Mouse (Mus musculus) midbrain, embryonic 12.5 days (tissue): ENCODE measurements around the gene Arhgap27. TPM values are rescaled to one million over a fixed set of nuclear protein-coding genes. Genes with fewer than 3 reads are reported as not detected.

Experiments
- ATAC-seq: fragments of 200-750 bp; cut with Nextera tagmentation; 2 replicates; pipeline ENCODE4 v1.8.0; 2017; ENCODE audit warnings: low read depth, moderate TSS enrichment, moderate library complexity; ENCODE audit not compliant: low FRiP score
- H3K27ac ChIP-seq: fragments of 300-500 bp; sonication (generic); replicated peaks from 2 replicates; pipeline ENCODE4 v1.5.1; 2016; ENCODE audit warnings: mild to moderate bottlenecking
- H3K27me3 ChIP-seq: fragments of 300-500 bp; sonication (generic); 2 replicates; pipeline ENCODE4 v1.6.1; 2016; ENCODE audit warnings: mild to moderate bottlenecking
- H3K36me3 ChIP-seq: fragments of 300-500 bp; sonication (generic); 2 replicates; pipeline ENCODE4 v1.6.1; 2016
- H3K4me1 ChIP-seq: fragments of 300-500 bp; sonication (generic); 2 replicates; pipeline ENCODE4 v1.6.1; 2016
- H3K4me2 ChIP-seq: fragments of 300-500 bp; sonication (generic); replicated peaks from 2 replicates; pipeline ENCODE4 v1.6.1; 2016; ENCODE audit warnings: mild to moderate bottlenecking, moderate library complexity
- H3K4me3 ChIP-seq: fragments of 300-500 bp; sonication (generic); 2 replicates; pipeline ENCODE4 v1.5.1; 2016; ENCODE audit warnings: mild to moderate bottlenecking
- H3K9ac ChIP-seq: fragments of 300-500 bp; sonication (generic); replicated peaks from 2 replicates; pipeline ENCODE4 v1.6.1; 2016; ENCODE audit warnings: mild to moderate bottlenecking, moderate library complexity
- H3K9me3 ChIP-seq: fragments of 300-500 bp; sonication (generic); 2 replicates; pipeline ENCODE4 v1.6.1; 2016; ENCODE audit warnings: mild to moderate bottlenecking
- WGBS: fragments of 180-500 bp; shearing (Covaris S2); methylation state at CpG from one replicate; pipeline ENCODE4 v1.1.7; 2016; 5-methylcytosine and 5-hydroxymethylcytosine counted together
- polyA plus RNA-seq: library from polyadenylated mRNA; unstranded; fragments of >200 nt; fragmentation: Nextera tagmentation; extraction: Ambion mirVana; gene quantifications from 2 replicates; pipeline ENCODE4 v1.2.1, GENCODE M21; 2016

Gene Arhgap27
- polyA plus RNA-seq, 1 experiment from 2014 or later, result 4.3 TPM

DNA sequence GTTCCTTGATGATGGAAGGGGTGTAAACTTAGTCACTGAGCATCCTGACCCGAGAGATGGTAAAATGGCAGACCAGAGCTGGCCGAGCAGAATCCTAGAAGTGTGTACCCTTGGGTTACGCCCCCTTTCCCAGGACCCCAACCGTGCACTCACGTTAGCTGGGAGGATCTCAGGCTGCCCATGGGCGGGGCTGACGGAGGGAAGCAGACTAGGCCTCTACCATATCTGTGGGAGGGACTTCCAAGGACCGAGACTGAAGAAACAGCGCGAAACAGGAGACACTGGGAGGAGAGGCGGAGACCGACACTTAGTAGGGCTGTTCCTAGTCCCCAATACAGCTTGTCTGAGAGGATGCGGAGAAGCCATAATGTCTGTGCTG is 1.4 kb downstream of the Arhgap27 start:
- peaks cover 38% of the 10 kb centered on the region for H3K4me1 ChIP-seq
- ATAC-seq, result no peak
- H3K27ac ChIP-seq, result no peak overlapping the region
- peak overlapping the region; percentile 57 for H3K4me2 ChIP-seq
- 0 out of 2 replicates have a peak overlapping the region, but pooled peaks have one; percentile 40 for H3K4me3 ChIP-seq
- peaks cover 93% of the 10 kb centered on the region for H3K27me3 ChIP-seq
- H3K9me3 ChIP-seq, result no peaks in the 10 kb centered on the region
- WGBS, result 3% methylated on average over 13 of the region's 13 CpGs
- H3K9ac ChIP-seq, result no peak overlapping the region
- peaks cover 11% of the 10 kb centered on the region for H3K36me3 ChIP-seq

DNA sequence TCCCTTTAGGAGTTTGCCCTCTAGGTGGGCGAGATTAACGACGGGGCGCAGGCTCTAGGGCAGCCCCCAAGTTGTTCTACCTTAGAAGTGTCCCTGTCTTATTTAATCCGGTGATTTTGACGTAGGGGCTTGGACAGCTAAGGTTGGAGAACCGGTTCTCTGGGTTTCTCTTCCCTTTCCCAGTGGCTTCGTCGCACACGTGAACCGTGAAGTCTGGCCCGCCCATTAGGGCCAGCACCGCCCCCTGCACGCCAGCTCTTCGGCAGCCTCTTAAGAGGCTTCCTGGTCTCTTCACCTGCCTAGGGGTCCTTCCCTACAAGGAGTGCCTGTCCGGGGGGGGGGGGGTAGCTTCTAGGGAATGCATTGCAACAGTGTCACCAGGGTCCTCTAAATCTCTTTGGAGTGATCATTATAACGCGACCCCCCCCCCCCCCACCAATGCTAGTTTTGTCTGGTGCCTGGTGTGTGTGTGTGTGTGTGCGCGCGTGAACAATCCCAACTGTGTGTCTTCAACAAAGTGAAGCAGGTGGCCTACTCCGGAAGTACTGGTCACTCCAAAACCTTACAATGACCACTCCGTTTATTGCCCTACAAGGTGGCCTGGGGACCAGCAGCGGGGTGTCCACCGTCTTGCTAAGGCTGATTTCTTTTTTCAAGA is 2.0 kb downstream of the Arhgap27 start:
- Histone ChIP-seq H3K4me1 (peaks cover 38% of the 10 kb centered on the region), H3K4me2 (peak overlapping the region; percentile 57)

DNA sequence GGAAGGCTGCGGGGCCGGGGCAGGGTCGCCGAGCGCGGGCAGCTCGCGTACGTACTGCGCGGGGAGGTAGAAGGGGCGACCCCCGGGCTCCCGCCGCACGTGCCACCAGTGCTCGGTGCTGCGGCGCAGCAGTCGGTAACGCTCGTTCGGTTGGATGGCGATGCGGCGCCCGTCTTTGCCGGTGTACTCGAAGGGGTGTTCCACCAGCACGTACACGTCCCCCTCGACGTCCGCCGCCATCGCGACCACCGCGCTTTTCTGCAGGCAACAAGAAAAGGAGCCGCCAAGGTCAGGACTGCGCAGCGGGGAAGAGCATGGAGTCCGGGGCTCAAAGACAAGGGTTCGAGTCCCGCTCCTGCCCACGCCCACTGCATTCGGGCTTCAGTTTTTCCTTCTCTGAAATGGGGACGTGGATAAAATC is 2.8 kb downstream of the Arhgap27 start:
- Histone ChIP-seq H3K9me3 (no peaks in the 10 kb centered on the region), H3K4me2 (peak overlapping the region; percentile 73), H3K27ac (no peak overlapping the region), H3K9ac (peak overlapping the region; percentile 45; the same call in 1 of the 2 replicates), H3K27me3 (peaks cover 100% of the 10 kb centered on the region), H3K4me1 (peaks cover 39% of the 10 kb centered on the region), H3K36me3 (no peaks in the 10 kb centered on the region), H3K4me3 (peak overlapping the region; percentile 47)
- no peak; the same call in 1 of the 2 replicates for ATAC-seq
- 4% methylated on average over 44 of the region's 48 CpGs for WGBS

More for the DNA sequence above, 2.0 kb downstream of the Arhgap27 start:
- H3K4me3 ChIP-seq, result peak overlapping the region; percentile 47; the same call in 1 of the 2 replicates
- no peak for ATAC-seq
- H3K9me3 ChIP-seq, result no peaks in the 10 kb centered on the region
- H3K27me3 ChIP-seq, result peaks cover 98% of the 10 kb centered on the region
- H3K27ac ChIP-seq, result no peak overlapping the region
- H3K9ac ChIP-seq, result no peak overlapping the region
- 2% methylated on average over 25 of the region's 25 CpGs for WGBS
- H3K36me3 ChIP-seq, result peaks cover 8% of the 10 kb centered on the region

DNA sequence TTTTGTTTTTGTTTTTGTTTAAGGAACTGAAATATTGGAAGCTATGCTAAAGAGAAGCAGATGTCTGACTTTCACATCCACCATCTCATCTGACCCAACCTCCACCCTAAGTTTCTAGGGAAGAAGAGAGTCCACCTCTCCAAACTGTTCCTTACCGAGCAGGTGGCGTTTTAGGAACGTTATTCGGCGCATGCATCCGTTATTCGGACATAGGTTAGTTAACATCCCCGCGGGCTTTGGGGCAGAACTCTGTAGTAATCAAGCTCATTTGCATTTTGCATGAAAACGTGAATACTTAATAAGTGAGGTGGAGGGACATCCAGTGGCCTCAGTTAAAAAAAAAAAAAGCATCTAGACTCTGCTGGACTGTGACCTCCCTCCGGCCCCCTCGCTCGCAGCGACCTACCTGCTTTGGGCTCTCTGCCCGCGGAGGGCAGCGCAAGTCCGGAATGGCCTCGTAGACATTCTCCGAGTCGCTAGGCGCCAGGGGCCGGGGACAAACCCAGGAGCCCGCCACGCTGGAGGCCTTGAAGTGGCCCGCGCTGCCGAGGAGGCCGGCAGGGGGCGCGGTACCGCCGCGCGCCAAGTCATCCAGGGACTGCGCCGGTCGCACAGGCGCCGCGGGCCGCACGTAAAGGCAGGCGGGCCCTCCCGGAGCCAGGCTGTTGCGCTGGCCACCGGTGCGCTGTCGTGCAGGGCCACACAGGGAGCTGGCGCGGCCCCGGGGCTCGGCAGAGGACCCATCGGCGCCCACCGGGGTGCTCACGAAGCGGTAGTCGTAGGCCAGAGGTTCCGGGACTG is 3.5 kb downstream of the Arhgap27 start:
- 2% methylated on average over 60 of the region's 60 CpGs for WGBS
- peak; percentile 63 for ATAC-seq
- peak overlapping the region; percentile 47 for H3K4me3 ChIP-seq
- peaks cover 98% of the 10 kb centered on the region for H3K27me3 ChIP-seq
- H3K9ac ChIP-seq, result peak overlapping the region; percentile 45; the same call in 1 of the 2 replicates
- no peaks in the 10 kb centered on the region for H3K36me3 ChIP-seq
- H3K9me3 ChIP-seq, result no peaks in the 10 kb centered on the region
- peak overlapping the region; percentile 73 for H3K4me2 ChIP-seq
- peaks cover 40% of the 10 kb centered on the region for H3K4me1 ChIP-seq
- no peak overlapping the region for H3K27ac ChIP-seq

DNA sequence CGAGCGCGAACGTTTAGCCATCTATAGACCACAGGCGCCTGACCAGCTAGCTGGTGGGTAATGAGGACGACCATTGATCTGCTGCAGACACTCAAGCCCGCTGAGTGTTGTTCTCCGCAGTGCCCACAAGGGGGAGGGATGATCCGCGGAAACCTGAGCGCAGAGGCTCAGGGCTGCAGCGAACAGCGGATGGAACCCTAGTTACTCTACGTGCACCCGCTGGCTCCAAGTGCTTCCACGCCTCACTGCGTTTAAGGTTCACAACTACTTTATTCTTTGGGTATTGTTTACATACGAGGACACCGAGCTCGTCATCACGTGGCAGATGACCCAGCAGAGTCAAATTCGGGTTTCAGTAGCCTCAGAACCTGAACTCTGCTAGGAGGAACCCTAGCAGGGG is 4.4 kb downstream of the Arhgap27 start:
- peak overlapping the region; percentile 37 for H3K4me2 ChIP-seq
- ATAC-seq, result 0 out of 2 replicates have a peak, but pooled peaks have one; percentile 24
- H3K9me3 ChIP-seq, result no peaks in the 10 kb centered on the region
- H3K4me3 ChIP-seq, result peak overlapping the region; percentile 5; the same call in 1 of the 2 replicates
- H3K36me3 ChIP-seq, result no peaks in the 10 kb centered on the region
- peaks cover 92% of the 10 kb centered on the region for H3K27me3 ChIP-seq
- H3K27ac ChIP-seq, result no peak overlapping the region
- under 1% methylated on average over 22 of the region's 22 CpGs for WGBS
- peaks cover 40% of the 10 kb centered on the region for H3K4me1 ChIP-seq
- no peak overlapping the region for H3K9ac ChIP-seq

DNA sequence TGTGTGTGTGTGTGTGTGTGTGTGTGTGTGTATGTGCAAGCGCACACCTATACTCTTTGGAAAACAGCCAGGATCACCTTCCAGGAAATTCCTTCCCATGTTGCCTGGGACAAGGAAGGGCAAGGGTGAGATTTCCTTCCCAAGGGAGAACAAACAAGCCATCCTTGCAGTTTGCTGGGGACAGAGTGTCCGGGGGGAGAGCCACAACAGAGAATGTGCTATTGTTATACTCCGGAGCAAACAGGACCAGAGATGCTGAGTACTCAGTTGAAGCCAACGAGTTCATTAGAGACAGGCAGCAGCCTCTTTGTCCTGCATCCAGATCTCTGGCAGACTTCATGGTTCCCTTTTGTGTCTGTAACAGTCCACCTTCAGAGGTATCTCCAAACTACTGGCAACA is 5.2 kb downstream of the Arhgap27 start:
- no peak overlapping the region for H3K4me3 ChIP-seq
- WGBS, result 62% methylated on average over 4 of the region's 4 CpGs
- no peak overlapping the region for H3K27ac ChIP-seq

DNA sequence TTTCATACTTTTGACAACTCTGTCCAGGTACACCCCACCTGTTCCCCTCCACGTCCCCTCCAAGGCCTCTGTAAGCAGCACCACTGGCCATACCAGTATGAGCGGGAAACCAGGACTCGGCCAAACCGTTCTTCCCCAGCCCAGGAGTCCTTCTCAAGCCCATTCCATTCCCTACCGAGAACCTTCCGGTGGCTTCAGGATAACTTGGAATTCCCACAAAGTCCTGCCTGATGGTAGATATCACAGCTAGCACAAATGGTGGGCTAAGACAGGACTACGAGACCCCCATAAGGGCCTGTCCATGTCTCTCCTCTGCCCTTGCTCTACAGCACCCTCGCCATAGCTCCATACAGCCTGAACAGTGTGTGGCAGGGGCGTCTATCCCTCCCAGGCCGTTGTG is 5.8 kb downstream of the Arhgap27 start:
- Histone ChIP-seq H3K9me3 (0 out of 2 replicates have a peak, but pooled peaks cover 2% of the 10 kb centered on the region), H3K9ac (no peak overlapping the region), H3K27me3 (peaks cover 78% of the 10 kb centered on the region), H3K4me2 (no peak overlapping the region), H3K36me3 (no peaks in the 10 kb centered on the region), H3K4me3 (no peak overlapping the region), H3K4me1 (peaks cover 29% of the 10 kb centered on the region), H3K27ac (no peak overlapping the region)
- ATAC-seq, result no peak
- 90% methylated on average over 10 of the region's 10 CpGs for WGBS

More for the DNA sequence above, 5.2 kb downstream of the Arhgap27 start:
- Histone ChIP-seq H3K9ac (no peak overlapping the region), H3K9me3 (no peaks in the 10 kb centered on the region), H3K36me3 (no peaks in the 10 kb centered on the region), H3K27me3 (peaks cover 84% of the 10 kb centered on the region), H3K4me2 (peak overlapping the region; percentile 37; the same call in 1 of the 2 replicates), H3K4me1 (peaks cover 35% of the 10 kb centered on the region)
- no peak for ATAC-seq

DNA sequence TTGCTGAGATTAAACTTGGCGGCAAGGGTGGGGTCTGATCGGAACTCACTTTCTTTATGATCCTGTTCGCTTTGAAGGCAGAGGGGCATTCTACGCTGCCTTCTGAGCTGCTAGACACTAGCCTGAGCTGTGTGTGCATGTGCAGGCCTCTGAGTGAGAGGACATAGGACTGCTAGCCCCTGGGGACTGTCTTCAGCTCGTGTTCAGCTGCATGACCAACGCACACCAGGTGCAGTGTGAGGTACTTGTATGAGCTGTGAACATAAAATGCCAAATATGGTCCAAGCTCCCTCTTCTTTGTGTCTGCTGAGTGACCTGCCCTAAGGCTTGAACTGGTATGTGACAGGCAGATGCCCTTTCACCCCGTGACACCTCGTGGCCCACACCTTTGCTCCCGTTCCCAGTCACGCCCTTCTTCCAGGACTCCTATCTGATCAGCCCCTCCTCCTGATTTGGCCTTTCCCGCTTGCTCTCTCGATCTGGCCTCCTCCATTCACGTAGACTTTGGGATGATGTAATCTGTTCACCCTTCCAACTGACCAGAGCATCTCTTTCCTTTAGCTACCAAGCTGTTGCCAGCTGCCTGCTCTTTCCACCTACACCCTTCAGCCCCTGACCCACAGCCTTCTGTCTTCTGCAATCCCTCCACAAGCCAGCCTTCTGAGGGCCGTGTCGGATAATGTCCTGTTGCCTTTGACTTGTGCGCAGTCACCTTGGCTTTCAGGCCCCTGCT is 6.4 kb downstream of the Arhgap27 start:
- Histone ChIP-seq H3K4me3 (no peak overlapping the region), H3K9ac (no peak overlapping the region), H3K36me3 (no peaks in the 10 kb centered on the region), H3K27ac (no peak overlapping the region), H3K4me1 (peaks cover 23% of the 10 kb centered on the region), H3K27me3 (peaks cover 72% of the 10 kb centered on the region), H3K9me3 (0 out of 2 replicates have a peak, but pooled peaks cover 4% of the 10 kb centered on the region), H3K4me2 (no peak overlapping the region)
- WGBS, result 87% methylated on average over 16 of the region's 16 CpGs
- ATAC-seq, result no peak

DNA sequence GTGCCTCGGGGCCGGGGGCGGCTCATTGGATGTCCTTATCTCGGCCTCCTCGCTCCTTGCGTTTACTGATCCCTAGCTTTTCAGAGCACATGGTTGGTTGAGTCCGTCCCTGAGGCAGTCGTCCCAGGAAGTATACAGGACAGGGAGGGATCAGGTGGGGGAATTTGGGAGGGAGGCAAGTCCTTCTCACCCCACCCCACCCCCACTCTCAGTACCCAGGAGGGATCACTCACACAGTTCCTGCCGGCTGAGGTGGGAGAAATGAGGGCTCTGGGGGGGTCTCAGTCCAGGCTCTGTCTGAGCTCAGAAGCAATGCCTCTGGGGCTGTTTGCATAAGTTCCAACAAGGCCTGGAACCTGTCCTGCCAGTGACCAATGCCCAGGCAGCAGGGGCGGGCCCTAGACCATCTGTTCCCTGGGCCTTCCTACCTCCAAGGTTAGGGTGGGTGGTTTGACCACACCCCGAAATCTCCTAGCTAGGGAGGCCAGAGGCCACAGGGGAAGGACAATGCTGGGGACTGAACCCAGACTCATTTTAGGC is 7.4 kb downstream of the Arhgap27 start:
- Histone ChIP-seq H3K4me3 (no peak overlapping the region), H3K9me3 (0 out of 2 replicates have a peak, but pooled peaks cover 4% of the 10 kb centered on the region), H3K9ac (no peak overlapping the region), H3K27me3 (peaks cover 62% of the 10 kb centered on the region), H3K27ac (no peak overlapping the region), H3K4me2 (no peak overlapping the region), H3K36me3 (no peaks in the 10 kb centered on the region), H3K4me1 (peaks cover 15% of the 10 kb centered on the region)
- 28% methylated on average over 11 of the region's 11 CpGs for WGBS
- ATAC-seq, result no peak

DNA sequence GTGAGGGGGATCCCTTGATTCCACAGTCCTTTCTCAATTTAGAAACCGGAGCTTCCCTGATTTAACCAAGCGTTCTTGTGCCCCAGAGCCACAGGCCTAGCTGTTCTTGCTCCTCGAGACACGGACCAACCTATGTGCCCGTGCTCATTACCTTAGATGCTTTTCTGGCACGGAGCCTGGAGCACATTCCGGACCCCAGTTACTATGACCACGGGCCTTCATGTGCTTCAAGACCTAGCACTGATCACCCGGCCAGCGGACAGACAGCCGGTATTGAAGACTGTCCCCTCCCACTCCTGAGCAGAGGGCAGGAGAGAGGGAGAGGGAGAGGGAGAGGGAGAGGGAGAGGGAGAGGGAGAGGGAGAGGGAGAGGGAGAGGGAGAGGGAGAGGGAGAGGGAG is 8.2 kb downstream of the Arhgap27 start:
- 0 out of 2 replicates have a peak, but pooled peaks cover 4% of the 10 kb centered on the region for H3K9me3 ChIP-seq
- peaks cover 53% of the 10 kb centered on the region for H3K27me3 ChIP-seq
- H3K4me3 ChIP-seq, result no peak overlapping the region
- peaks cover 11% of the 10 kb centered on the region for H3K4me1 ChIP-seq
- no peak for ATAC-seq
- H3K4me2 ChIP-seq, result no peak overlapping the region
- WGBS, result 21% methylated on average over 11 of the region's 11 CpGs
- H3K36me3 ChIP-seq, result no peaks in the 10 kb centered on the region
- no peak overlapping the region for H3K27ac ChIP-seq
- H3K9ac ChIP-seq, result 0 out of 2 replicates have a peak overlapping the region, but pooled peaks have one; percentile 20

DNA sequence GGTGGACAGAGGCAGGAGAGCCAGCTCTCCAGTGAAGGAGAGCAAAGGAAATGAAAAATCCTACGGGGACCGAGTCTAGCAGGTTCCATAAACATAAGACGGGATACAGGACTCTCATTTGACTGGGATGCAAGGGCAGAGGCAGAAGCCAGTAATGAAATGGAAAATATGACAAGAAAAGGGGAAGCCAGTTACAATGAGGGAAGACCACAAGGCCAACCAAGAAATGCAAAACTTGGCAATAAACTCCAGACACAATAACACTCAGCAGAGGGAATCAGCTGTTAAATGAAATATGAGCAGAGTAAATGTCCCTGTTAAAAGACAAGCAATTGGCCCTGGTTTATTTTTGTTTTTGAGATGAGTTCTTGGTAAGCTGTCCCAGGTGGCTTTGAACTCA is 9.5 kb downstream of the Arhgap27 start:
- no peak for ATAC-seq
- Histone ChIP-seq H3K4me2 (no peak overlapping the region), H3K36me3 (no peaks in the 10 kb centered on the region), H3K27me3 (peaks cover 41% of the 10 kb centered on the region), H3K9me3 (peaks cover 9% of the 10 kb centered on the region; the same call in 1 of the 2 replicates), H3K9ac (no peak overlapping the region), H3K4me1 (peaks cover 7% of the 10 kb centered on the region), H3K4me3 (no peak overlapping the region), H3K27ac (no peak overlapping the region)
- 84% methylated on average over 3 of the region's 3 CpGs for WGBS
